Mouse (Mus musculus): Measurements from ENCODE around the gene Tbca.

Tbca gene

DNA sequence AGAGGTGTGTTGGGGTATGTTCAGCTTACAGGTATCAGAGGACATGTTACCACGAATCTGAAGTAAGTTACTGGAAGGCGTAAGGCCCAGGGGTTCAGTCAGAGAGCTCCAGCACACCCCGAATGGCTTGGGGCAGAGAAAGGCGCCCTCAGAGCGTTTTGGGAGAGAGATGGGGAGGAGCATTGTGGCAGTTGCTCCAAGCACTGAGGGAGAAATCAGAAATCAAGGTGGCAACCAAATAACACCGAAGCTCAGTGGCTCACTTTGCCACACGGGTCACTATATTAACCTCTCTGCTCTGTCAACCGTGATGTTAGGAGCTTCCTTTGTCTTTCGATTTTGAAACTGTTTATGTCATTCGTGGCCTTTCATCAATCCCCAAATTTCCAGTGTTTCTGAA, 93.5 kb downstream of the Tbca start:
- DNase-seq, result no peak

DNA sequence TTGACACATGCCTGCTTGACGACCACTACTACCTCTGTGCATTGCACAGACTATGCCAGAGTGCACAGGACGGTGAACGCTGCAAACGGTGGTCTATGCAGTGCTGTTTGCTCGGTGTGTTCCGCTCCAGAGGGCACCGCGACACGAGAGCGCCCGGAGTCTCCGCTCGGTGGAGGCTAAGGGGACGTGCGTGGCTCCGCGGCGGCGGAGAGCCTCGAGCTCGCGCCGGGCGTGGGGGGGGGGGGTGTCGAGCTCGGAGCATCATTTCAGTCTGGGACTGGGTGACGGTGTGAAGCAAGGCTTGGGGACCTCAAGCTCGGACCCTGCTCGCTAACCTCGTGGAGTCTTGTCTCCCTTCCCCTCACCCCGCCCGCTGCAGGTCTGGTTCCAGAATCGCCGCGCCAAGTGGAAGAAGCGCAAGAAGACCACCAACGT, 94.0 kb downstream of the Tbca start:
- DNase-seq, result no peak

- peak; percentile 43 for DNase-seq
These were observed 94.7 kb downstream of the Tbca start for GRCm38 (mm10) chr13:94883163-94883965.

- no peak for DNase-seq
These were observed 95.6 kb downstream of the Tbca start for GRCm38 (mm10) chr13:94883966-94884960.

- DNase-seq, result no peak
These were observed 96.9 kb downstream of the Tbca start for GRCm38 (mm10) chr13:94885291-94886235.
